Mouse (Mus musculus) heart, embryonic 11.5 days (tissue): ENCODE measurements around the gene Csnk2b. TPM values are rescaled to one million over a fixed set of nuclear protein-coding genes. Genes with fewer than 3 reads are reported as not detected.

Experiments
- ATAC-seq: fragments of 200-750 bp; cut with Nextera tagmentation; replicated peaks from 2 replicates; pipeline ENCODE4 v1.8.0; 2017; ENCODE audit warnings: moderate library complexity; ENCODE audit not compliant: insufficient number of reproducible peaks, low FRiP score, low TSS enrichment
- H3K27ac ChIP-seq: fragments of 300-500 bp; sonication (generic); 2 replicates; pipeline ENCODE4 v1.5.1; 2014; ENCODE audit warnings: mild to moderate bottlenecking, low read depth, low read length
- H3K27me3 ChIP-seq: fragments of 300-500 bp; sonication (generic); 2 replicates; pipeline ENCODE4 v1.6.1; 2014; ENCODE audit warnings: mild to moderate bottlenecking, low read length, mixed read lengths; ENCODE audit not compliant: control insufficient read depth, insufficient read depth
- H3K36me3 ChIP-seq: fragments of 300-500 bp; sonication (generic); 2 replicates; pipeline ENCODE4 v1.6.1; 2014; ENCODE audit warnings: mild to moderate bottlenecking, low read length, moderate library complexity, mixed read lengths; ENCODE audit not compliant: control insufficient read depth, insufficient read depth
- H3K4me1 ChIP-seq: fragments of 300-500 bp; sonication (generic); 2 replicates; pipeline ENCODE4 v1.6.1; 2014; ENCODE audit warnings: low read length; ENCODE audit not compliant: control insufficient read depth, insufficient read depth
- H3K4me2 ChIP-seq: fragments of 300-500 bp; sonication (generic); 2 replicates; pipeline ENCODE4 v1.6.1; 2014; ENCODE audit warnings: mild to moderate bottlenecking, moderate library complexity
- H3K4me3 ChIP-seq: fragments of 300-500 bp; sonication (generic); 2 replicates; pipeline ENCODE4 v1.5.1; 2014; ENCODE audit warnings: low read depth, low read length
- H3K9ac ChIP-seq: fragments of 300-500 bp; sonication (generic); 2 replicates; pipeline ENCODE4 v1.6.1; 2014; ENCODE audit warnings: mild to moderate bottlenecking, low read depth, low read length, moderate library complexity
- H3K9me3 ChIP-seq: fragments of 300-500 bp; sonication (generic); replicated peaks from 2 replicates; pipeline ENCODE4 v1.6.1; 2016; ENCODE audit warnings: low read length; ENCODE audit not compliant: control insufficient read depth
- WGBS: fragments of 180-500 bp; shearing (Covaris S2); extraction: QIAGEN DNeasy Blood & Tissue Kit; methylation state at CpG from one replicate; pipeline ENCODE4 v1.1.7; 2014; ENCODE audit not compliant: insufficient replicate concordance; 5-methylcytosine and 5-hydroxymethylcytosine counted together
- polyA plus RNA-seq: library from polyadenylated mRNA; unstranded; fragments of >200 nt; fragmentation: Nextera tagmentation; extraction: Ambion mirVana; gene quantifications from 2 replicates; pipeline ENCODE4 v1.2.1, GENCODE M21; 2014

Gene Csnk2b
- polyA plus RNA-seq, 1 experiment from 2014 or later = 221 TPM

DNA sequence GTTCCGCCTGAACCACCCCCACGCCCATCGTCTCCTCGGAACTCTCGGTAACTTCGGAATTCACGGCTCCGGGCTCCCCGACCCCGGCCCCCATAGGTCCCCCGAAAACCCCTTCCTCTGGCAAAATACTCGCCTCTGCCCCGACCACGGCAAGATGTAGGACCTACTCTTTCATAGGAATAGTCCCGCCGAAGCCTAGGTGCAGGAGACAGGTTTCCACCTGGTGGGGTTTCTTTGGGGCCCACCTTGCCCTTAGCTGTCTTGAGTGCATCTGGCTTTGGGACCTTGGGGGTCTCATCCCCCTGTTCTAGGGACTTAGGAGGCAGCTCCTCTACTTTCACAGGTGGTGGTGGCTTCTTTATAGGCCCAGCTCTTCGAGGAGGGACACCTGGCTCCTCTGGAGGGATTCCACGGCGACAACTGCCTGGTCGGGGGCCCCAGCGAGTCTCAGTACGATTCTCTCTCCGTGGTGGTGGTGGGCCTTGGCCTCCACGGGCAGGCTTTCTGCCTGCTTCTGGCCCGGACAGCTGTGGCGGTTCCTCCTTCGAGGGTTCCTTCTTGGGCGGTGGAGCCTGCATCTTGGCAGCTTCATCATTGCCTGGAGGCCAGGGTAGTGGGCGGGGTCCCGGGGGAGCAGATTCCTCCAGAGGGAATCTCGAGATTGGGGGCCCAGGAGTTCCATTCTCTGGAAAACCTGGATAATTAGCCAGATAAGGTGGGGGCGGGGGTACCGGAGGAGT is 34.8 kb upstream of the Csnk2b start:
- Histone ChIP-seq H3K4me2 (no peak overlapping the region), H3K9me3 (no peaks in the 10 kb centered on the region), H3K27ac (no peak overlapping the region), H3K9ac (no peak overlapping the region), H3K4me3 (no peak overlapping the region), H3K27me3 (no peaks in the 10 kb centered on the region), H3K36me3 (peaks cover 96% of the 10 kb centered on the region), H3K4me1 (0 out of 2 replicates have a peak, but pooled peaks cover under 1% of the 10 kb centered on the region)
- ATAC-seq = no peak
- WGBS = 89% methylated on average over 33 of the region's 33 CpGs

DNA sequence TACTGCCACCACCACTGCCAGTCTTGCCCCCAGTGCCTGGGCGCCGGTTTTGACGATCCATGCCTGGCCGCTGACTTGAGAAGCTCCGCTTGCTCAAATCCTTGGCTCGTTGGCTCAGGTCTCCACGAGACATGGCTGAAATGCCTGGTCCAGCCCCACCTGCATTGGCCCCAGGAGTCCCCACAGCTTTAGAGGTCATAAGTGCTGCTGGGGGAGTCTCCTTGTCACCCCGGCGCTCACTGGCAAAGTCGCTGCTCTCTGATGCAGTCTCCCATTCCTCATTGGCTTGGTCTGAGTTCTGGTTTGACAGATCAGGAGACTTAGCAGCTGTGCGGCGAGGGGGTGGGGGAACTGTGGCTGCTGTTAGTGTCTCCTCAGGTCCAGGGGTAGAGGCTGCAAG is 33.6 kb upstream of the Csnk2b start:
- Histone ChIP-seq H3K4me1 (no peaks in the 10 kb centered on the region), H3K27me3 (no peaks in the 10 kb centered on the region), H3K4me2 (no peak overlapping the region), H3K36me3 (peaks cover 91% of the 10 kb centered on the region), H3K27ac (no peak overlapping the region), H3K4me3 (no peak overlapping the region), H3K9me3 (no peaks in the 10 kb centered on the region), H3K9ac (no peak overlapping the region)
- no peak for ATAC-seq
- 87% methylated on average over 12 of the region's 12 CpGs for WGBS

DNA sequence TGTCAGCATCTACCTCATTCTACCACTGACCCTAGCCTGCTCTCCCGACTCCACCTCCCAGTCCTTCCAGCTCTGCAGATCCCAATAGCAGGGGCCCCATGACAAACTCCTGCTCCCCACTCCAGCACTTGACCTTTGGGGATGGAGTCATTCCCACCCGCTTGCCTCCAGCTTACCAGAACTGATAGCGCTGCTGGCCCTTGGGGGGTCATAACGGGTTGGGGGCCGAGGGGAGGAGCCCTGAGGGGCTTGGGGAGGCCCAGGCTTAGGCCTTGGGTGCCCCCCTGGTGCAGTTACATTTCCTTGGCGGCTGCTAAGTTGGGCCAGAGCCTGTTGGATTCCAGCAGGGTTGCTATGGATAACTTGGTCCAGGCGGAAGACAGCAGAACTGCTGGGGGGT is 32.8 kb upstream of the Csnk2b start:
- no peak for ATAC-seq
- no peaks in the 10 kb centered on the region for H3K9me3 ChIP-seq
- no peaks in the 10 kb centered on the region for H3K27me3 ChIP-seq
- no peak overlapping the region for H3K27ac ChIP-seq
- H3K4me1 ChIP-seq = no peaks in the 10 kb centered on the region
- no peak overlapping the region for H3K4me2 ChIP-seq
- no peak overlapping the region for H3K4me3 ChIP-seq
- H3K9ac ChIP-seq = peak overlapping the region; percentile 34; the same call in 1 of the 2 replicates
- H3K36me3 ChIP-seq = peaks cover 93% of the 10 kb centered on the region
- 89% methylated on average over 7 of the region's 7 CpGs for WGBS

DNA sequence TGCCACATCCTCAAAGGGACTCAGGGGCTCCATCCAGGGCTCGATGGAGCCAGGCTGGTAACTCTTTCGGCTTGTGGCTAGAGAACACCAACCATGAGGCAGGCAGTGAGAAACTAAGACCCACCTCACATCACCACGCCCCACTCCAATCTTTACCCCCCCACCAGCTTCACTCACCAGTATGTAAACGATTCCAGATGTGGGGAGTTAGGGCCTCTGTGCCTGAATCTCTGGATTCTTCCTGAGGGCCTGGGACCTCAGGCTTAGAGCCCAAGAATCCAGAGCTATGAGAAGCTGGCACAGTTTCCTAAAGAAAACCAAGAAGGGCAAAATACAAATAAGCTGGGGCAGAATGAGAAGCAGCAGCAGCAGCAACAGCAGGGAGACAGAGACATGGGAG is 32.1 kb upstream of the Csnk2b start:
- Histone ChIP-seq H3K4me3 (no peak overlapping the region), H3K36me3 (peaks cover 93% of the 10 kb centered on the region), H3K27me3 (no peaks in the 10 kb centered on the region), H3K4me1 (no peaks in the 10 kb centered on the region), H3K4me2 (no peak overlapping the region), H3K27ac (no peak overlapping the region), H3K9ac (no peak overlapping the region), H3K9me3 (no peaks in the 10 kb centered on the region)
- ATAC-seq = no peak
- 87% methylated on average over 4 of the region's 4 CpGs for WGBS

DNA sequence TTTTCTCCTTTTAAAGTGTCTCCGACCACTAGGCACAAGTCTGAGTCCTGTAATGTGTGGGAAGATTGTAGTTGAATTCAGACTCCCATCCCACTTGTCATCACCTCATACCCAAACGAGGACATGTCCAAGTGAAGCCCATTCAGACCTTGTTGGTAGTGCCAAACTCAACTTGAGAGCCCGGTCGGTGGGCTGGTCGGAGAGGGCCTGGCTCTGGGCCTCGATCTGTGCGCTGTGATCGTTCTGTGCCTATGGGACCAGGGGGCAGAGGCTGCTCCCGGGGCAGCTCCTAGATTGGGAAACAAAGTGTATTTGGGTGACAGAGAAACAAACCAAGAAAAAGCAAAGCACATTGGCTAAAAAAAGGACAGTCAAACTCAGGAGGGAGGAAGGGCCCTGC is 31.2 kb upstream of the Csnk2b start:
- WGBS = 86% methylated on average over 9 of the region's 9 CpGs
- H3K9ac ChIP-seq = no peak overlapping the region
- no peaks in the 10 kb centered on the region for H3K4me1 ChIP-seq
- H3K4me2 ChIP-seq = no peak overlapping the region
- no peak overlapping the region for H3K27ac ChIP-seq
- peaks cover 92% of the 10 kb centered on the region for H3K36me3 ChIP-seq
- H3K27me3 ChIP-seq = no peaks in the 10 kb centered on the region
- no peaks in the 10 kb centered on the region for H3K9me3 ChIP-seq
- H3K4me3 ChIP-seq = no peak overlapping the region
- no peak for ATAC-seq

DNA sequence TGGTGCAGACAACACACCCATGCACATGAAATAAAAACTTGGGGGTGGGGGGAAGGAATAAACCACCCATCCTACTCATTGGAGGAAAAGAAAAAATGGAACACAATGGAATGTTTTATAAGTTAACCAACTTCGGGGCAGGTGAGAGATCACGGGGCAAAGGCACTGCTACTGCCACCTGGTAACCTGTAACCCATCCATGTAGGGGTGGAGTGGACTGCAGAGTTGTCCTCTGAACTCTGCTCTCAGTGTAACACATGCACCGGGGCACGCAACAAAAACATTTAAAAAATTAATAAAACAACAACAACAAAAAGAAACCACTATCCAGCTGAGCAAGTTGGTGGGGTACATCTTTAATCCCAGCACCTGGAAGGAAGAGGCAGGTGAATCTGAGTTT is 30.3 kb upstream of the Csnk2b start:
- 98% methylated on average over 4 of the region's 4 CpGs for WGBS
- no peak for ATAC-seq
- no peak overlapping the region for H3K27ac ChIP-seq

DNA sequence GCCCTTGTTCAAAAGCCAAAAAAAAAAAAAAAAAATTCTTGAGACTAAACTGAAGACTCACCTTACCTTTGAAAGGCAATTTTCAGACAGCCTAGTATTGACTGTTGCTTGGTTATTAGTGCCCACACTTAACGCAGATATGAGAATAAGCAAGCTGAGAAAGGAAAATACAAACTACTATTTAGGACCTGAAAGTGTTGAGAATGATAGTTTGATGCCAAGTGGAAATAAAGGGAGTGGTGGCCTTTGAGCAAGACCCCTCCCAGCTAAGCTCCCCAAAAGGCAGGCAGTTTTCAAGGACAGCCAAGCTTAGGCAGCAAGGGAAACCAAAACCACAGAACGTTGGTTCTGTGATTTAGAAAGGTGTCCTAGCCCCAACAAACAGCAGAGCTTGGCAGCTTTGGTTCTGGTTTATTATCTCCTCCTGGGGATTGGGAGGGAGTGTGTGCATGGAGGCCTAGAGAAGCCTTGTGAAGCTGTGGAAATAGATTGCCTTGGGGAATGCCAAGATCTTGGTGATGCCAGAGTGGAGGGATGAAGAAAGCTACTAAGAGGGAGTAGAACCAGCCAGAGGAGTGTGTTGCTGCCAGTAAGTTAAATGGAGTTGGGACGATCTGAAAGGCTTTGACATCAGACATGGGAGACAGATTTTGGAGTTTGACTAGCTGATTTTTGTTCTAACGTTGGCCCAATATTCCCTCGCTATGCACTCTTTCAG is 26.2 kb upstream of the Csnk2b start:
- 64% methylated on average over 5 of the region's 5 CpGs for WGBS
- ATAC-seq = no peak
- no peak overlapping the region for H3K4me3 ChIP-seq
- no peak overlapping the region for H3K4me2 ChIP-seq
- no peak overlapping the region for H3K27ac ChIP-seq
- H3K9me3 ChIP-seq = no peaks in the 10 kb centered on the region
- H3K4me1 ChIP-seq = no peaks in the 10 kb centered on the region
- no peaks in the 10 kb centered on the region for H3K27me3 ChIP-seq
- H3K9ac ChIP-seq = no peak overlapping the region
- H3K36me3 ChIP-seq = peaks cover 80% of the 10 kb centered on the region

More for the DNA sequence above, 30.3 kb upstream of the Csnk2b start:
- H3K9ac ChIP-seq = no peak overlapping the region
- no peaks in the 10 kb centered on the region for H3K27me3 ChIP-seq
- H3K4me1 ChIP-seq = no peaks in the 10 kb centered on the region
- H3K36me3 ChIP-seq = peaks cover 87% of the 10 kb centered on the region
- H3K4me2 ChIP-seq = no peak overlapping the region
- no peaks in the 10 kb centered on the region for H3K9me3 ChIP-seq
- H3K4me3 ChIP-seq = no peak overlapping the region

DNA sequence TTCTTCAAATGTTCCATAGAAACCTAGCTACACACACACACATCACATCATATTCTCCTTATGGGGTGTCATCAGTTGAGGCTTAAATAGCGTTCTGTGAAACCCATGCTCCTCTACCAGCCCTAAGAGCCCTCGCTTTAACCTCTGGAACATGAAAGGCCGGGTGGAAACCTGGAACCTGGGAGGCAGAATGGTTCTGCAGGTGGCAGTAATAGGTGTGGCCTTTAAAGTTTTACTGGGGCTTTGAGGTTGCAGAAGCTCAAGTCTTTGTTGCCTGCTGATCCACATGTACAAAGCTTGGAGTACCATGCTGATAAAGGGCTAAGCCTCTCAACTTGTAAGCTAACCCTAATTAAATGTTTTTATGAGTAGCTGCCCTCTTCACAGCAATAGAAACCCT is 25.5 kb upstream of the Csnk2b start:
- H3K36me3 ChIP-seq = peaks cover 80% of the 10 kb centered on the region
- H3K4me1 ChIP-seq = no peaks in the 10 kb centered on the region
- H3K4me2 ChIP-seq = no peak overlapping the region
- H3K4me3 ChIP-seq = no peak overlapping the region
- H3K9me3 ChIP-seq = no peaks in the 10 kb centered on the region
- H3K9ac ChIP-seq = no peak overlapping the region
- no peaks in the 10 kb centered on the region for H3K27me3 ChIP-seq
- no peak overlapping the region for H3K27ac ChIP-seq
- WGBS = 62% methylated on average over 3 of the region's 3 CpGs
- ATAC-seq = no peak
